Mouse (Mus musculus) heart, embryonic 10.5 days (tissue): ENCODE results near the gene Iffo1. TPM values are rescaled to one million over a fixed set of nuclear protein-coding genes. Genes with fewer than 3 reads are reported as not detected.
A peak's percentile ranks its signal among the peaks of the same experiment; 100 is the strongest.

Experiments
- DNase-seq: peaks from one replicate; pipeline ENCODE4 v3.0.0-alpha.2; 2017; ENCODE audit warnings: low spot score
- H3K27ac ChIP-seq: fragments of 300-500 bp; sonication (generic); 2 replicates; pipeline ENCODE4 v1.5.1; 2016; ENCODE audit warnings: mild to moderate bottlenecking
- H3K27me3 ChIP-seq: fragments of 300-500 bp; sonication (generic); 2 replicates; pipeline ENCODE4 v1.6.1; 2016; ENCODE audit warnings: mild to moderate bottlenecking; ENCODE audit not compliant: poor library complexity, insufficient read depth, severe bottlenecking
- H3K36me3 ChIP-seq: fragments of 300-500 bp; sonication (generic); 2 replicates; pipeline ENCODE4 v1.6.1; 2016; ENCODE audit warnings: mild to moderate bottlenecking, moderate library complexity
- H3K4me1 ChIP-seq: fragments of 300-500 bp; sonication (generic); 2 replicates; pipeline ENCODE4 v1.6.1; 2016; ENCODE audit warnings: mild to moderate bottlenecking
- H3K4me3 ChIP-seq: fragments of 300-500 bp; sonication (generic); 2 replicates; pipeline ENCODE4 v1.5.1; 2016; ENCODE audit warnings: mild to moderate bottlenecking, moderate library complexity
- H3K9me3 ChIP-seq: fragments of 300-500 bp; sonication (generic); 2 replicates; pipeline ENCODE4 v1.6.1; 2016; ENCODE audit warnings: mild to moderate bottlenecking, moderate library complexity
- WGBS: fragments of 180-500 bp; shearing (Covaris S2); methylation state at CpG from one replicate; pipeline ENCODE4 v1.1.7; 2016; 5-methylcytosine and 5-hydroxymethylcytosine counted together
- polyA plus RNA-seq: library from polyadenylated mRNA; unstranded; fragments of >200 nt; fragmentation: Nextera tagmentation; extraction: Ambion mirVana; gene quantifications from 2 replicates; pipeline ENCODE4 v1.2.1, GENCODE M21; 2016

The Iffo1 gene
- polyA plus RNA-seq, 1 experiment from 2014 or later, result 11.9 TPM

DNA sequence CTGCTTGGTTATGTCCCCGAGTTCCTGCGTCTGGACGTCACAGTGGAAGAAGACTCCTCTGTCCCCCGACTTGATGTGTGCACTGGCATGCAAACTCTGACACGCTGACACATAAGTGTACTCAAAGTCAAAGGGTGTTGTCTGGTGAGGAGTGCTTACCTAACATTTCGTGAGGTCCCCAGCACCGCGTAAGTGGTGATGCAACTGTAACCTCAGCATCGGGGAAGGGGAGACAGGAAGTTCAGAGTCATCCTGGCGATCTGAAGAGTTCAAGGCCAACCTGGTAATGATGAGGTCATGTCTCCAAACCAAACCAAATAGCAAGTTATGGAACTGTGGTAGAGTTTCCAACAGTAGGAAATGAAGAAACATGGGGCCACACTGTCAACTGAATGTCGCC is 32.5 kb upstream of the Iffo1 start:
- H3K27me3 ChIP-seq, result no peaks in the 10 kb centered on the region
- peaks cover 100% of the 10 kb centered on the region for H3K36me3 ChIP-seq
- DNase-seq, result no peak
- no peaks in the 10 kb centered on the region for H3K4me1 ChIP-seq
- H3K4me3 ChIP-seq, result no peak overlapping the region
- 92% methylated on average over 11 of the region's 11 CpGs for WGBS
- no peak overlapping the region for H3K27ac ChIP-seq
- H3K9me3 ChIP-seq, result no peaks in the 10 kb centered on the region

DNA sequence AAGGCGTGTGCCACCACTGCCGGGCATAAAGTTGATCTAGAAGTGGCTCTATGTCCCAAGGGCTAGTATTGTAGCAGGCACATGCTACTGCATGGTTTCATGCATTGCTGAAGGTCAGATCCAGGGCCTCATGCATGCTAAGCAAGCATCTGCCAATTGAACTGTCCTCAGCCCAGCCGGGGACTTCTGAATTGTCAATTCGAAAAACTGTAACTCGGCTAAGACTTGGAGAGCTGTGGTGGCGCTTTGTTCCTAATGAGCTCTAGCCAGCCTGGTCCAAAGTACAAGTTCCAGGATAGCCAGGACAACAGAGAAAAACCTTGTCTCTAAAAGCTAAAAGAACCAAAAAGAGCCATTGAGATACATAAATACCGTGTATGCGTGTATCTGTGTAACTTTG is 25.7 kb upstream of the Iffo1 start:
- no peak overlapping the region for H3K4me3 ChIP-seq
- no peak overlapping the region for H3K27ac ChIP-seq
- no peaks in the 10 kb centered on the region for H3K4me1 ChIP-seq
- 92% methylated on average over 8 of the region's 8 CpGs for WGBS
- H3K27me3 ChIP-seq, result no peaks in the 10 kb centered on the region
- H3K36me3 ChIP-seq, result peaks cover 100% of the 10 kb centered on the region
- no peaks in the 10 kb centered on the region for H3K9me3 ChIP-seq
- peak; percentile 72 for DNase-seq

DNA sequence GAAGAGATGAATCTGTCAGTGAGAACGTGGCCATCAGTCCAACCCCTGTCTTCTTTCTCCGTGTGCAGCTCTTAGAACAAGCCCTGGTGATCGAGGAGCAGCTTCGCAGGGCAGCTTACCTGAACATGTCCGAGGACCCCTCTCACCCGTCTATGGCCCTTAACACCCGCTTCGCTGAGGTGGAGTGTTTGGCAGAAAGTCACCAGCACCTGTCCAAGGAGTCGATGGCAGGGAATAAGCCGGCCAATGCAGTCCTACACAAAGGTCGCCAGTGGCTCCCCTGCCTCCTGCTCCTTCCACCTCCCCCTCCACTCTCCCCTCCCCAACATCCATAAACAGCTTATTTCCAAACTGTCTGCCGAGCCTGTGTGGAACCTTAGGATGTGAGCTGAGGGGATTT is 16.3 kb upstream of the Iffo1 start:
- Histone ChIP-seq H3K9me3 (no peaks in the 10 kb centered on the region), H3K4me3 (no peak overlapping the region)
- WGBS, result 90% methylated on average over 12 of the region's 12 CpGs

DNA sequence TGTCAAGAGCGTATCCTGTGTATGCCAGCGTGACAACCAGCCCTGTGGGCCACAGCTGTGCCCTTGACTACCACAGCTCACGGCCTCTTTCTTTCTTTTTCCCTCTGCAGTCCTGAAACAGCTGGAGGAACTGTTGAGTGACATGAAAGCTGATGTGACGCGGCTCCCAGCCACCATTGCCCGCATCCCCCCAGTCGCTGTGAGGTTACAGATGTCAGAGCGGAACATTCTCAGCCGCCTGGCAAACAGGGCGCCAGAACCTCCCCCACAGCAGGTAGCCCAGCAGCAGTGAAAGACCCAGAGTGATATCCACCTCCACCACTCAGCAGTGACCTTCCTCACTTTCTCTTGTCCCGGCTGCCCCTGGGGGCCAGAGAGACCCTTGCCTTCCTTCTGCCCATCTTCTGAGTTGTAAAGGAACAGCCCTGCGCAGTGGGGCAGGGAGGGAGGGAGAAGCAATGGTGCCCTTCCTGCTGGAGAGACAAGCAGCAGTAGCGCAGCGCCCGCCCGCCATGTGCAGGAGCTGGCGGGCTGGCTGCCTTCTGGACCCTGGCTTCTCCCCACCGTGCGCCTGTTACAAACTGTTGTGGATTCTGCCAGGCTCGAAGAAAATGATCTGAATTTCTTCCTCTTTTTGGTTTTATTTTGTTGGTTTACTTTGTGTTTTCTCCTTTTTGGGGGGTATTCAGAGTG is 15.2 kb upstream of the Iffo1 start:
- H3K4me1 ChIP-seq, result peaks cover 11% of the 10 kb centered on the region
- H3K27ac ChIP-seq, result no peak overlapping the region
- WGBS, result 82% methylated on average over 20 of the region's 20 CpGs
- no peaks in the 10 kb centered on the region for H3K9me3 ChIP-seq
- H3K4me3 ChIP-seq, result 0 out of 2 replicates have a peak overlapping the region, but pooled peaks have one; percentile 8
- H3K36me3 ChIP-seq, result peaks cover 75% of the 10 kb centered on the region
- no peaks in the 10 kb centered on the region for H3K27me3 ChIP-seq
- DNase-seq, result peak; percentile 72

More for the DNA sequence above, 16.3 kb upstream of the Iffo1 start:
- Histone ChIP-seq H3K27ac (no peak overlapping the region), H3K36me3 (peaks cover 76% of the 10 kb centered on the region), H3K4me1 (peaks cover 11% of the 10 kb centered on the region), H3K27me3 (no peaks in the 10 kb centered on the region)
- peak; percentile 73 for DNase-seq

DNA sequence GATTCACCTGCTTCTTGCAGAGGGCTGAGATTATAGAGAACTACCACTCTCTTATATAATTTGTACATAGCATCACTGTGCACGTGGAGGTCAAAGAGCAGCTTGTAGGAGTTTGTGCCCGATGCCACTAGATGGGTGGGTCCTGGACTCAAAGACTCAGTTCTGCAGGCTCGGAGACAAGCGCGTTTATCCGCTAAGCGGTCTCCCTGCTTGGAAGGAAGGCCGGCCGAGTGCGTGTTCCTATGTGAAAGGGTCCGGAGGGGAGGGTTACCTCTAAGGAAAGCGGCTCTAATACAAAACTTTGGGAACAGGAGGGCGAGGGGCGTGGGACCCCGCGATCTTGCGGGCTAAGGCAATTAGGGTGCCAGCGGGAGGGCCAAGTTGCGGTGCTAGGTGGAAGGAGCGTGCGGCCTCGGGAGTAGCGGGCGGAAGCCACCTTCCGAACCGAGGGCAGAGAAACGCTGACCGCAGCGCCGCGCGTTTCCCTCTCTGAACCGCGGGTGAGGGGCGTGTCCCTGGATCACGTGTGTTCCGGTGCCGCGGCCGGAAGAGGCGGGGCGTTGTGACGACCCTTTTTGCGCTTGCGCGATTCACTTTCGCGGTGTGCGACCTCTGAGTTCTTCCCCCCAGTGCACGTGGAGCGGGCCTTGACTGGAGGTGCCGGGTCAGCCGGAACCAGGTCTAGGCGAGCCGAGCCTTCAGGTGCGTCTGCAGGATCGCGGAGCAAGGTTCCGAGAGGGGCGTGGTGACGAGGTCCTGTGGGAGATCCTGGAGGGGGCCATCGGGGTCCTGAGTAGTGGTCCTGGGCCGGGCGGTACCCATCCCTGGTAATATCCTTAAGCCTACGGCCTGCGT is 13.5 kb upstream of the Iffo1 start, which contains the start of gene Nop2:
TSS of gene Nop2 (plus strand) at position 608 of the 855 bp plus-strand sequence.
- WGBS, result under 1% methylated on average over 66 of the region's 66 CpGs
- peak; percentile 96 for DNase-seq
- peaks cover 74% of the 10 kb centered on the region for H3K36me3 ChIP-seq
- no peaks in the 10 kb centered on the region for H3K27me3 ChIP-seq
- H3K9me3 ChIP-seq, result no peaks in the 10 kb centered on the region
- peak within 1 kb of the TSS; percentile 92 for H3K4me3 ChIP-seq
- H3K4me1 ChIP-seq, result peaks cover 11% of the 10 kb centered on the region
- H3K27ac ChIP-seq, result peak within 1 kb of the TSS; percentile 92

DNA sequence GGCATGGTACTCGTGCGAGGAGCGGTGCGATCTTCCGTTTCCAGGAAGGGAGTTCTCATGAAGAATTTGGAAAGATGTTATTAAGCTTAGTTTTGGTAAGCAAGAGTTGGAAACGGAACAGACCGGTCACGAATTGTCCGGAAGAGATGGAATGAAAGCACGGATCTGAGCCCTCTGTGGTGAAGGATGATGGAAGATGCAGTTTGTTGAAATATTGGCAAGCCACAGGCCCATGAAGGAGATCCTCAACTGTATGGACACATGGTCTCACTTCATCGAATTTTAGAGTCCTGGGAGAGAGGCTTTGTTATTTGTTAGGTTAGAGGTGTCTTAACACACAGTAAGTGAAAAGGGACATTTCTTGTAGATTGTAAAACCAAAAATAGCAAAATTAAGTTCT is 12.6 kb upstream of the Iffo1 start:
- 5% methylated on average over 11 of the region's 11 CpGs for WGBS
- H3K27ac ChIP-seq, result peak overlapping the region; percentile 92

DNA sequence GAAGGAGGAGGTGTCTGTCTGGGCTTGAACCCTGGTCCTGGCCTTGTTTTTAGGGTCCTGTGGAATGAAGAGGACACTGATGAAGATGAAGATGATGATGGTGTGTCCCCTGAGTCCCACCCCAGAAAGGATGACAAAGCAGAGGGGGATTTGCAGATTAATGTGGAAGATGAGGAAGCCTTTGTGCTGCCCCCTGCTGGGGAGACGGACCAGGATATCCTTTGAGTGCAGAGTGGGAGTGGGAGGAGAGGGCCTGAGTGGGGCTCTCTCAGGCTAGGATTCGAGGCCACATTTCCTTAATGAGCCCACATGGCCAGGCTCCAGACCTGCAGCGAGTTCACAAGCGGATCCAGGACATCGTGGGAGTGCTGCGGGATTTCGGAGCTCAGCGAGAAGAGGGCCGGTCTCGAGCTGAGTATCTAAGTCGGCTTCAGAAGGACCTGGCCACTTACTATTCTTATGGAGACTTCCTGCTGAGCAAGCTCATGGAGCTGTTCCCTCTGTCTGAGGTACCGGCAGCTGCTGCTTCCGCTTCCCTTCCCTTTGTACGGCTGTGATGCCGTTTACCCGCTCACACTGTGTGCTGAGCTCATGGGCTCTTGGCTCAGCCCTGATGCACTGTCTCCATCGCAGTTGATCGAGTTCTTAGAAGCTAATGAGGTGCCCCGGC is 7.9 kb upstream of the Iffo1 start:
- no peaks in the 10 kb centered on the region for H3K9me3 ChIP-seq
- H3K4me3 ChIP-seq, result no peak overlapping the region
- H3K27me3 ChIP-seq, result no peaks in the 10 kb centered on the region
- no peak for DNase-seq
- peaks cover 89% of the 10 kb centered on the region for H3K36me3 ChIP-seq
- WGBS, result 88% methylated on average over 19 of the region's 19 CpGs
- H3K4me1 ChIP-seq, result peaks cover 11% of the 10 kb centered on the region
- no peak overlapping the region for H3K27ac ChIP-seq

More for the DNA sequence above, 12.6 kb upstream of the Iffo1 start:
- no peaks in the 10 kb centered on the region for H3K9me3 ChIP-seq
- peak overlapping the region; percentile 92 for H3K4me3 ChIP-seq
- no peak for DNase-seq
- peaks cover 11% of the 10 kb centered on the region for H3K4me1 ChIP-seq
- H3K36me3 ChIP-seq, result peaks cover 74% of the 10 kb centered on the region
- no peaks in the 10 kb centered on the region for H3K27me3 ChIP-seq

DNA sequence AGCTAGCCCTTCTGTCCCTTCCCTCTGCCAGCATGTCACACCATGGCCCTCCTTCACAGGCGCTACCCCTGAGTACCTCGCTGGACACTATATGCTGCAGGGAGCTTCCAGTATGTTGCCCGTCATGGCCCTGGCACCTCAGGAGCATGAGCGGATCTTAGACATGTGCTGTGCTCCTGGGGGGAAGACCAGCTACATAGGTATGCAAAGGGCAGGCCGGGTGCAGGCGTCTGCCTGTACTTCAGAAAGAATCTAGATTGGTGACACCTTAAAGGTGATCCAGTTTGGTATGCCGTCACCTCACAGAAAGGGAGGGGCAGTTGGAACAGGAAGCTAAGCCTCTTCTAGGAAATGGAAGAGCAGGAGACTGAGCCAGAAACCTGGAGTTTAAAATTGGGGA is 5.3 kb upstream of the Iffo1 start:
- 91% methylated on average over 7 of the region's 7 CpGs for WGBS

DNA sequence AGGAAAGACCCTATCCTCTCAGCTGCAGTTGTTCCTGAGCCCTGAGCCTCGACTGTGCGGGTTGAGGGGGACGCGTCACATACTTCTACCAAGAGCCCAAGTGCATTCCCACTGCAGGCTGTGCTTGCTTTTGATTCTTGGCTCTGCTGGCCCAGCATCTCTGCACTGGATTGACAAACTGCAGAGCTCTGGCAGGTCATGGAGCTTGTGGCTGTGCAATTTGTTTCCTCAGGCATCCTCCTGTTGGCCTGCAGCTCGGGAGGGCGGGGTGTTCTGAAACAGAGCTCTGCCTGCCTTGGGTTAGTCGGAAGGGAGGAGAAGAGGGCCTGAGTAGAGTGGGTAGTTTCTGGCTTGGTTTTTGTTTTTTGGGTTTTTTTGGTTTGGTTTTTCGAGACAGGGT is 2.6 kb upstream of the Iffo1 start:
- Histone ChIP-seq H3K4me3 (no peak overlapping the region), H3K27me3 (no peaks in the 10 kb centered on the region), H3K27ac (no peak overlapping the region), H3K4me1 (peaks cover 34% of the 10 kb centered on the region), H3K9me3 (no peaks in the 10 kb centered on the region), H3K36me3 (peaks cover 65% of the 10 kb centered on the region)
- DNase-seq, result no peak
- WGBS, result 93% methylated on average over 8 of the region's 8 CpGs

More for the DNA sequence above, 5.3 kb upstream of the Iffo1 start:
- Histone ChIP-seq H3K27ac (no peak overlapping the region), H3K27me3 (no peaks in the 10 kb centered on the region), H3K4me3 (no peak overlapping the region), H3K36me3 (peaks cover 90% of the 10 kb centered on the region), H3K4me1 (peaks cover 7% of the 10 kb centered on the region), H3K9me3 (no peaks in the 10 kb centered on the region)
- no peak for DNase-seq

DNA sequence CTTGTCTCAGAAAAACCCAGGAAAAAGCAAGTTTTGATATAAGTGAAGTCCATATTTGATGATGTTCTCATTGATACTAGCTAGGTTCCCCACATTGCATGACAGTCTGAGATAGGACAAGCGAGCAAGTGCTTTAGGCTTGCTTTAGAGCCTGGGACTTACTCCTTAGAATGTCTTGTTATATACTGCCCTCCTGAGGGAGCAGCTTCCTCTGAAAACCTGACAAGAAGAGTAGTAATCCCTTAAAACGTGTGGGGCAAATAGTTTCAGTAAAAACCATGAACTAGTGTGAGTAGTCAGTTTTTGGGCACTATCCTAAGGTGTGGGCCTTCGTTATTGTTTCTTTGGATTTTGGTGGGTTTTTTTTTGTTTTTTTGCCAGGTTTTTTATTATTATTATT is 1.9 kb upstream of the Iffo1 start:
- Histone ChIP-seq H3K9me3 (no peaks in the 10 kb centered on the region), H3K27me3 (no peaks in the 10 kb centered on the region), H3K36me3 (peaks cover 58% of the 10 kb centered on the region), H3K4me3 (no peak overlapping the region), H3K4me1 (peaks cover 41% of the 10 kb centered on the region), H3K27ac (no peak overlapping the region)
- WGBS, result 78% methylated on average over 3 of the region's 3 CpGs
- no peak for DNase-seq

DNA sequence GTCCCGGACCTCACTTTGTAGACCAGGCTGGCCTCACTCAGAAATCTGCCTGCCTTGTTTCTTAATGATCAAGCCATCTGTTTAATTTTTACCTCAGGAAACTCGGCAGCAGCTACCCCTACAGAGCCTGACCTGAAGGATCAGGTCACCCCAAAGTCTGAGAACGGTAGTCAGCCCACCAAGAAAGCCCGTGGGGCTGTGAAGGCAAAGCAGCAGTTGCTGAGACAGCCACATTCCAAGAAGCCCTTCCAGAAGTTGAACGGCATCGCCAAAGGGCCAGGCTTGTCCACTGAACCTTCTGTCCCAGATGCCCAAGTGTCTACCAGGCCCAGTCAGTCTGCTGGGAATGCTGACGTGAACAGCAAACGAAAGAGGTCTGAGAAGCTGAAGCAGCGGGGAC is 1.1 kb upstream of the Iffo1 start:
- no peak overlapping the region for H3K27ac ChIP-seq
- H3K36me3 ChIP-seq, result peaks cover 54% of the 10 kb centered on the region
- no peak for DNase-seq
- no peaks in the 10 kb centered on the region for H3K9me3 ChIP-seq
- peaks cover 48% of the 10 kb centered on the region for H3K4me1 ChIP-seq
- 88% methylated on average over 9 of the region's 9 CpGs for WGBS
- no peak overlapping the region for H3K4me3 ChIP-seq
- H3K27me3 ChIP-seq, result no peaks in the 10 kb centered on the region

DNA sequence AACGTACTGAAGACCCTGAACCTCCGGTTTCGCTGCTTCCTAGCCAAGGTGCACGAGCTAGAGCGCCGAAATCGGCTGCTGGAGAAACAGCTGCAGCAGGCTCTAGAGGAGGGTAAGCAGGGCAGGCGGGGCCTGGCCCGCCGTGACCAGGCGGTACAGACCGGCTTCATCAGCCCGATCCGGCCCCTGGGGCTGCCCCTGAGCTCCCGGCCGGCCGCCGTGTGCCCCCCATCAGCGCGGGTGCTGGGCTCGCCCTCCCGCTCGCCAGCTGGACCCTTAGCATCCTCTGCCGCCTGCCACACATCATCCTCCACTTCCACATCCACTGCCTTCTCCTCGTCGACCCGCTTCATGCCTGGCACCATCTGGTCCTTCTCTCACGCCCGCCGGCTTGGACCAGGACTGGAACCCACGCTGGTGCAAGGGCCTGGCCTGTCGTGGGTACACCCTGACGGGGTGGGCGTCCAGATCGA is 474 bp downstream of the Iffo1 start:
- Histone ChIP-seq H3K27ac (peak overlapping the region; percentile 92), H3K4me1 (peaks cover 58% of the 10 kb centered on the region), H3K4me3 (peak overlapping the region; percentile 86), H3K36me3 (peaks cover 41% of the 10 kb centered on the region), H3K27me3 (no peaks in the 10 kb centered on the region), H3K9me3 (no peaks in the 10 kb centered on the region)
- WGBS, result 2% methylated on average over 34 of the region's 35 CpGs
- DNase-seq, result no peak
